Mouse (Mus musculus): ENCODE measurements around the gene Gm5741. TPM values are rescaled to one million over a fixed set of nuclear protein-coding genes. Genes with fewer than 3 reads are reported as not detected.

The Gm5741 gene
- polyA plus RNA-seq, 1 experiment from 2014 or later, result 0.85 TPM

GRCm38 (mm10) chr8:85036381-85036717 lies 31.4 kb downstream of the Gm5741 start:
- Histone ChIP-seq H3K9me3 (replicated peaks) (no peaks in the 10 kb centered on the region), H3K27ac (peak overlapping the region; percentile 78), H3K27me3 (no peaks in the 10 kb centered on the region), H3K4me3 (peak overlapping the region; percentile 64), H3K36me3 (peaks cover 32% of the 10 kb centered on the region), H3K4me2 (replicated peaks) (peak overlapping the region; percentile 80), H3K4me1 (peaks cover 26% of the 10 kb centered on the region), H3K9ac (peak overlapping the region; percentile 79)
- WGBS, result 0% methylated on average over 9 of the region's 9 CpGs
- ATAC-seq (ENCODE audit: low FRiP score), result peak; percentile 51

GRCm38 (mm10) chr8:85035728-85036310 lies 32.0 kb downstream of the Gm5741 start:
- 2% methylated on average over 15 of the region's 15 CpGs for WGBS
- Histone ChIP-seq H3K9ac (peak overlapping the region; percentile 79), H3K36me3 (peaks cover 30% of the 10 kb centered on the region), H3K9me3 (replicated peaks) (no peaks in the 10 kb centered on the region), H3K27ac (peak overlapping the region; percentile 78), H3K4me1 (peaks cover 26% of the 10 kb centered on the region), H3K4me2 (replicated peaks) (peak overlapping the region; percentile 80), H3K27me3 (no peaks in the 10 kb centered on the region), H3K4me3 (peak overlapping the region; percentile 64)
- no peak for ATAC-seq (ENCODE audit: low FRiP score)

- no peak overlapping the region for H3K27ac ChIP-seq
These were observed 32.5 kb downstream of the Gm5741 start for GRCm38 (mm10) chr8:85035165-85035727.

GRCm38 (mm10) chr8:85034764-85035163 lies 33.0 kb downstream of the Gm5741 start:
- Histone ChIP-seq H3K9ac (no peak overlapping the region), H3K4me1 (peaks cover 26% of the 10 kb centered on the region), H3K36me3 (peaks cover 32% of the 10 kb centered on the region), H3K27me3 (no peaks in the 10 kb centered on the region), H3K4me3 (peak overlapping the region; percentile 64), H3K9me3 (replicated peaks) (no peaks in the 10 kb centered on the region), H3K4me2 (replicated peaks) (peak overlapping the region; percentile 80), H3K27ac (no peak overlapping the region)
- no peak for ATAC-seq (ENCODE audit: low FRiP score)
- 6% methylated on average over 13 of the region's 13 CpGs for WGBS

More at GRCm38 (mm10) chr8:85035165-85035727, 32.5 kb downstream of the Gm5741 start:
- Histone ChIP-seq H3K9ac (peak overlapping the region; percentile 79; the same call in 1 of the 2 replicates), H3K4me3 (peak overlapping the region; percentile 64), H3K36me3 (peaks cover 30% of the 10 kb centered on the region), H3K9me3 (replicated peaks) (no peaks in the 10 kb centered on the region), H3K4me2 (replicated peaks) (peak overlapping the region; percentile 80), H3K27me3 (no peaks in the 10 kb centered on the region), H3K4me1 (peaks cover 26% of the 10 kb centered on the region)
- 7% methylated on average over 12 of the region's 12 CpGs for WGBS
- no peak for ATAC-seq (ENCODE audit: low FRiP score)

- Histone ChIP-seq H3K27me3 (no peaks in the 10 kb centered on the region), H3K27ac (no peak overlapping the region; the same call in 1 of the 2 replicates), H3K36me3 (peaks cover 39% of the 10 kb centered on the region)
These were observed 33.9 kb downstream of the Gm5741 start for GRCm38 (mm10) chr8:85033867-85034266.

GRCm38 (mm10) chr8:85032622-85033311 lies 35.0 kb downstream of the Gm5741 start:
- Histone ChIP-seq H3K36me3 (peaks cover 39% of the 10 kb centered on the region), H3K9me3 (replicated peaks) (no peaks in the 10 kb centered on the region), H3K27ac (no peak overlapping the region), H3K4me2 (replicated peaks) (no peak overlapping the region), H3K4me1 (peaks cover 31% of the 10 kb centered on the region), H3K4me3 (no peak overlapping the region), H3K9ac (no peak overlapping the region), H3K27me3 (no peaks in the 10 kb centered on the region)
- no peak for ATAC-seq (ENCODE audit: low FRiP score)
- WGBS, result 85% methylated on average over 4 of the region's 4 CpGs

More at GRCm38 (mm10) chr8:85033867-85034266, 33.9 kb downstream of the Gm5741 start:
- peaks cover 29% of the 10 kb centered on the region for H3K4me1 ChIP-seq
- H3K4me3 ChIP-seq, result no peak overlapping the region
- no peak for ATAC-seq (ENCODE audit: low FRiP score)
- H3K4me2 ChIP-seq (replicated peaks), result no peak overlapping the region
- H3K9ac ChIP-seq, result no peak overlapping the region
- 58% methylated on average over 1 of the region's 1 CpGs for WGBS
- no peaks in the 10 kb centered on the region for H3K9me3 ChIP-seq (replicated peaks)

GRCm38 (mm10) chr8:85029271-85029670 lies 38.5 kb downstream of the Gm5741 start:
- Histone ChIP-seq H3K27ac (no peak overlapping the region), H3K9ac (0 out of 2 replicates have a peak overlapping the region, but pooled peaks have one; percentile 99), H3K4me3 (no peak overlapping the region), H3K36me3 (peaks cover 39% of the 10 kb centered on the region), H3K4me2 (replicated peaks) (peak overlapping the region; percentile 78), H3K9me3 (replicated peaks) (no peaks in the 10 kb centered on the region), H3K27me3 (no peaks in the 10 kb centered on the region), H3K4me1 (peaks cover 32% of the 10 kb centered on the region)
- ATAC-seq (ENCODE audit: low FRiP score), result no peak
- whole genome bisulfite sequencing, result 95% methylated on average over 14 of the region's 14 CpGs

- Histone ChIP-seq H3K36me3 (peaks cover 48% of the 10 kb centered on the region), H3K27me3 (no peaks in the 10 kb centered on the region), H3K9ac (peak overlapping the region; percentile 99), H3K9me3 (replicated peaks) (no peaks in the 10 kb centered on the region), H3K27ac (peak overlapping the region; percentile 89; the same call in 1 of the 2 replicates), H3K4me1 (peaks cover 40% of the 10 kb centered on the region), H3K4me3 (peak overlapping the region; percentile 99), H3K4me2 (replicated peaks) (peak overlapping the region; percentile 78)
- 32% methylated on average over 2 of the region's 2 CpGs for WGBS
- no peak for ATAC-seq (ENCODE audit: low FRiP score)
These were observed 39.9 kb downstream of the Gm5741 start for GRCm38 (mm10) chr8:85027922-85028321.

GRCm38 (mm10) chr8:85027516-85027855 lies 40.3 kb downstream of the Gm5741 start:
- H3K4me2 ChIP-seq (replicated peaks), result peak overlapping the region; percentile 78
- H3K36me3 ChIP-seq, result peaks cover 47% of the 10 kb centered on the region
- 1% methylated on average over 13 of the region's 13 CpGs for WGBS
- peak overlapping the region; percentile 89 for H3K27ac ChIP-seq
- H3K27me3 ChIP-seq, result no peaks in the 10 kb centered on the region
- H3K9me3 ChIP-seq (replicated peaks), result no peaks in the 10 kb centered on the region
- peak overlapping the region; percentile 99 for H3K9ac ChIP-seq
- no peak for ATAC-seq (ENCODE audit: low FRiP score)
- peak overlapping the region; percentile 99 for H3K4me3 ChIP-seq
- peaks cover 40% of the 10 kb centered on the region for H3K4me1 ChIP-seq

- Histone ChIP-seq H3K4me1 (peaks cover 40% of the 10 kb centered on the region), H3K27ac (peak within 1 kb of the TSS; percentile 89), H3K9ac (peak within 1 kb of the TSS; percentile 99), H3K9me3 (replicated peaks) (no peaks in the 10 kb centered on the region), H3K36me3 (peaks cover 47% of the 10 kb centered on the region), H3K4me3 (peak within 1 kb of the TSS; percentile 99), H3K4me2 (replicated peaks) (peak within 1 kb of the TSS; percentile 97), H3K27me3 (no peaks in the 10 kb centered on the region)
- ATAC-seq (ENCODE audit: low FRiP score), result peak; percentile 77
- WGBS, result under 1% methylated on average over 73 of the region's 75 CpGs
These were observed 40.9 kb downstream of the Gm5741 start, which contains the start of gene Trir for GRCm38 (mm10) chr8:85026670-85027515. Gene Trir, plus strand, starts transcription at chr8:85026823.

- Histone ChIP-seq H3K27me3 (no peaks in the 10 kb centered on the region), H3K4me2 (replicated peaks) (peak within 1 kb of the TSS; percentile 97), H3K9me3 (replicated peaks) (no peaks in the 10 kb centered on the region), H3K9ac (peak within 1 kb of the TSS; percentile 85), H3K4me3 (peak within 1 kb of the TSS; percentile 91), H3K4me1 (peaks cover 40% of the 10 kb centered on the region), H3K27ac (peak within 1 kb of the TSS; percentile 89), H3K36me3 (peaks cover 50% of the 10 kb centered on the region)
- WGBS, result 8% methylated on average over 30 of the region's 30 CpGs
- ATAC-seq (ENCODE audit: low FRiP score), result peak; percentile 86
These were observed 42.5 kb downstream of the Gm5741 start, which contains the start of gene Asna1 for GRCm38 (mm10) chr8:85025098-85025932. Gene Asna1, minus strand, starts transcription at chr8:85025281.

Data from hindbrain, embryonic 12.5 days (tissue).